Mouse (Mus musculus) thymus, adult 2 months (tissue): Measurements from ENCODE around the gene Olfr325.

ENCODE experiments used
- CTCF ChIP-seq: fragments of 200-500 bp; IDR thresholded peaks from 2 replicates; pipeline ENCODE4 v1.5.1; 2012; ENCODE audit warnings: mild to moderate bottlenecking, control low read depth, low read length, moderate library complexity, borderline replicate concordance; ENCODE audit not compliant: control insufficient read depth, poor library complexity, insufficient read depth; ENCODE audit errors: extremely low read depth
- POLR2A ChIP-seq: fragments of 200-500 bp; IDR thresholded peaks from 2 replicates; pipeline ENCODE4 v1.6.1; 2012; ENCODE audit warnings: mild to moderate bottlenecking, low read length, control low read depth, moderate library complexity; ENCODE audit not compliant: control insufficient read depth, poor library complexity, insufficient read depth; ENCODE audit errors: extremely low read depth

DNA sequence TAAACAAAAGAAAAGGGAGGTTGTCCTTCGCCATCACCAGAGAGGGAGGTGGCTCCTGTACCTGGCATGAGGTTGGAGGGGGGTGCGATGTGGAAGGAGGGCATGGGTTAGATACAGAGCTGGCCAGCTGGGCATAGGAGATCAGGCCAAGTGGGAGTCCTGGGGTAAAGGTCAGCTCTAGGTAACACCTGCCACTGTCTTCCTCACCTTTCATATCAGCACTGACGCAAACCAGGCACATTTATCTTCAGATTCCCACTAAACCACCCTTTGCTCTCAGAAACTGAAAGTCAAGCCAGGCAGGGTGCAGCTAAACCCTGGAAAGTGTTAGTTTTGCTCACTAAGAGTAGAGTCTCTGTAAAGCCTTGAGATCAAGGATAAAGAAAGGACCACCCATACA is 40.8 kb downstream of the Olfr325 start:
- TF ChIP-seq CTCF (no peak), POLR2A (no peak)
